Mouse (Mus musculus) layer of hippocampus, postnatal 36 days (tissue): ENCODE data around the gene Irak2. TPM values are rescaled to one million over a fixed set of nuclear protein-coding genes. Genes with fewer than 3 reads are reported as not detected.

Source experiments
- DNase-seq, 2 experiments: peaks; one replicate each; pipeline ENCODE4 v3.0.0; 2022
- total RNA-seq, 2 experiments: library from RNA; stranded (reverse); gene quantifications; 2 replicates each; pipeline ENCODE4 v1.2.3; 2021

Irak2 gene
- total RNA-seq, 2 experiments from 2014 or later: 15.3 to 24.8 TPM

GRCm38 (mm10) chr6:113642605-113643004 is 4.3 kb downstream of the Irak2 start:
- DNase-seq: no peak

GRCm38 (mm10) chr6:113643021-113643420 is 4.8 kb downstream of the Irak2 start:
- DNase-seq: no peak

- DNase-seq: no peak
Observed at GRCm38 (mm10) chr6:113643967-113644366, 5.7 kb downstream of the Irak2 start.

- no peak for DNase-seq
Observed at GRCm38 (mm10) chr6:113644808-113645207, 6.5 kb downstream of the Irak2 start.

- DNase-seq: no peak
Observed at GRCm38 (mm10) chr6:113649346-113650196, 11.3 kb downstream of the Irak2 start.

- DNase-seq: no peak
Observed at GRCm38 (mm10) chr6:113650197-113650640, 12.0 kb downstream of the Irak2 start.

GRCm38 (mm10) chr6:113651626-113652025 is 13.4 kb downstream of the Irak2 start:
- no peak for DNase-seq

GRCm38 (mm10) chr6:113653551-113653950 is 15.3 kb downstream of the Irak2 start:
- DNase-seq: no peak

- no peak for DNase-seq
Observed at GRCm38 (mm10) chr6:113654102-113654501, 15.8 kb downstream of the Irak2 start.

GRCm38 (mm10) chr6:113654753-113655397 is 16.6 kb downstream of the Irak2 start:
- DNase-seq: no peak

- DNase-seq: no peak
Observed at GRCm38 (mm10) chr6:113655475-113655874, 17.2 kb downstream of the Irak2 start.

GRCm38 (mm10) chr6:113656847-113657246 is 18.6 kb downstream of the Irak2 start:
- no peak for DNase-seq

- no peak for DNase-seq
Observed at GRCm38 (mm10) chr6:113658226-113658625, 20.0 kb downstream of the Irak2 start.

GRCm38 (mm10) chr6:113659648-113660491 is 21.6 kb downstream of the Irak2 start:
- no peak for DNase-seq

- no peak for DNase-seq
Observed at GRCm38 (mm10) chr6:113660492-113661352, 22.5 kb downstream of the Irak2 start.

- DNase-seq: no peak
Observed at GRCm38 (mm10) chr6:113661353-113662241, 23.3 kb downstream of the Irak2 start.

GRCm38 (mm10) chr6:113662964-113663700 is 24.9 kb downstream of the Irak2 start:
- no peak for DNase-seq

GRCm38 (mm10) chr6:113664305-113664704 is 26.0 kb downstream of the Irak2 start:
- no peak for DNase-seq

- DNase-seq: no peak
Observed at GRCm38 (mm10) chr6:113667611-113668122, 29.4 kb downstream of the Irak2 start.
